Mouse (Mus musculus) E14TG2a.4 (cell line): ENCODE measurements around the gene Ccdc69.

Experiments used
- H3K27me3 ChIP-seq: 2 replicates; pipeline ENCODE4 v1.6.1; 2014; ENCODE audit warnings: low read length, control low read depth; ENCODE audit not compliant: insufficient read depth
- H3K36me3 ChIP-seq: 2 replicates; pipeline ENCODE4 v1.6.1; 2014; ENCODE audit warnings: low read length, control low read depth; ENCODE audit not compliant: insufficient read depth
- H3K4me1 ChIP-seq: replicated peaks from 2 replicates; pipeline ENCODE4 v1.6.1; 2014; ENCODE audit warnings: low read depth, low read length, control low read depth
- H3K4me3 ChIP-seq: replicated peaks from 2 replicates; pipeline ENCODE4 v1.5.1; 2014; ENCODE audit warnings: mild to moderate bottlenecking, low read length
- H3K9me3 ChIP-seq: 2 replicates; pipeline ENCODE4 v1.6.1; 2014; ENCODE audit warnings: low read length, control low read depth
- CTCF ChIP-seq: conservative IDR thresholded peaks from 2 replicates; pipeline ENCODE4 v1.5.1; 2014; ENCODE audit warnings: low read length
- NANOG ChIP-seq: IDR thresholded peaks from 2 replicates; pipeline ENCODE4 v1.6.1; 2014; ENCODE audit warnings: borderline replicate concordance, low read length, mixed read lengths
- POU5F1 ChIP-seq: IDR thresholded peaks from 2 replicates; pipeline ENCODE4 v1.6.1; 2014; ENCODE audit warnings: low read length, borderline replicate concordance

The Ccdc69 gene

GRCm38 (mm10) chr11:55113209-55113860, 35.4 kb upstream of the Ccdc69 start:
- no peaks in the 10 kb centered on the region for H3K27me3 ChIP-seq
- no peaks in the 10 kb centered on the region for H3K9me3 ChIP-seq
- peaks cover 22% of the 10 kb centered on the region for H3K36me3 ChIP-seq
- H3K4me3 ChIP-seq: peak overlapping the region; percentile 69
- peaks cover 44% of the 10 kb centered on the region for H3K4me1 ChIP-seq
- TF ChIP-seq NANOG (no peak), POU5F1 (no peak), CTCF (no peak)

GRCm38 (mm10) chr11:55110566-55111169, 32.7 kb upstream of the Ccdc69 start:
- TF ChIP-seq POU5F1 (no peak), CTCF (no peak), NANOG (no peak)
- Histone ChIP-seq H3K36me3 (peaks cover 45% of the 10 kb centered on the region), H3K4me3 (no peak overlapping the region), H3K9me3 (no peaks in the 10 kb centered on the region), H3K4me1 (peaks cover 53% of the 10 kb centered on the region), H3K27me3 (no peaks in the 10 kb centered on the region)

- no peak overlapping the region for H3K4me3 ChIP-seq
- H3K9me3 ChIP-seq: no peaks in the 10 kb centered on the region
- peaks cover 48% of the 10 kb centered on the region for H3K4me1 ChIP-seq
- H3K27me3 ChIP-seq: no peaks in the 10 kb centered on the region
- no peak for TF ChIP-seq NANOG
- no peak for TF ChIP-seq POU5F1
- peaks cover 54% of the 10 kb centered on the region for H3K36me3 ChIP-seq
Measured at GRCm38 (mm10) chr11:55109521-55110300, 31.8 kb upstream of the Ccdc69 start.

- TF ChIP-seq POU5F1 (no peak), NANOG (no peak), CTCF (no peak)
- H3K36me3 ChIP-seq: peaks cover 69% of the 10 kb centered on the region
- H3K9me3 ChIP-seq: no peaks in the 10 kb centered on the region
- no peak overlapping the region for H3K4me3 ChIP-seq
- peaks cover 32% of the 10 kb centered on the region for H3K4me1 ChIP-seq
- H3K27me3 ChIP-seq: no peaks in the 10 kb centered on the region
Measured at GRCm38 (mm10) chr11:55106636-55107035, 28.7 kb upstream of the Ccdc69 start.

GRCm38 (mm10) chr11:55105389-55105788, 27.5 kb upstream of the Ccdc69 start:
- Histone ChIP-seq H3K4me1 (peaks cover 21% of the 10 kb centered on the region), H3K36me3 (peaks cover 79% of the 10 kb centered on the region), H3K9me3 (no peaks in the 10 kb centered on the region), H3K4me3 (no peak overlapping the region), H3K27me3 (no peaks in the 10 kb centered on the region)
- TF ChIP-seq POU5F1: no peak
- TF ChIP-seq NANOG: no peak
- no peak for TF ChIP-seq CTCF

- H3K36me3 ChIP-seq: peaks cover 59% of the 10 kb centered on the region
- TF ChIP-seq POU5F1 (no peak), NANOG (no peak), CTCF (no peak)
- H3K27me3 ChIP-seq: no peaks in the 10 kb centered on the region
- no peaks in the 10 kb centered on the region for H3K9me3 ChIP-seq
- no peak overlapping the region for H3K4me3 ChIP-seq
- peaks cover 41% of the 10 kb centered on the region for H3K4me1 ChIP-seq
Measured at GRCm38 (mm10) chr11:55103229-55103628, 25.3 kb upstream of the Ccdc69 start.

GRCm38 (mm10) chr11:55102015-55102414, 24.1 kb upstream of the Ccdc69 start:
- no peak overlapping the region for H3K4me3 ChIP-seq
- no peak for TF ChIP-seq CTCF
- no peak for TF ChIP-seq POU5F1
- no peak for TF ChIP-seq NANOG
- H3K4me1 ChIP-seq: peaks cover 40% of the 10 kb centered on the region
- no peaks in the 10 kb centered on the region for H3K27me3 ChIP-seq
- peaks cover 50% of the 10 kb centered on the region for H3K36me3 ChIP-seq
- no peaks in the 10 kb centered on the region for H3K9me3 ChIP-seq

GRCm38 (mm10) chr11:55099868-55100267, 21.9 kb upstream of the Ccdc69 start:
- Histone ChIP-seq H3K9me3 (no peaks in the 10 kb centered on the region), H3K4me3 (no peak overlapping the region), H3K27me3 (no peaks in the 10 kb centered on the region), H3K4me1 (peaks cover 49% of the 10 kb centered on the region), H3K36me3 (peaks cover 30% of the 10 kb centered on the region)
- TF ChIP-seq POU5F1: no peak
- no peak for TF ChIP-seq NANOG
- no peak for TF ChIP-seq CTCF
